Mouse (Mus musculus) MEL (cell line): Measurements from ENCODE around the gene Lrrc18.

Source experiments
- CTCF ChIP-seq, 3 experiments: IDR thresholded peaks in 2 of 3; conservative IDR thresholded peaks in 1 of 3; 2 replicates each; pipeline ENCODE4 v1.5.1; 2011 to 2012; ENCODE audit warnings: low read length in 3 of 3, low read depth in 2 of 3, mild to moderate bottlenecking in 2 of 3, improper control_type of control experiment in 1 of 3, inconsistent platforms in 1 of 3, mixed read lengths in 1 of 3, moderate library complexity in 1 of 3; ENCODE audit not compliant: control insufficient read depth in 1 of 3, insufficient read depth in 1 of 3, poor library complexity in 1 of 3, severe bottlenecking in 1 of 3
- POLR2A ChIP-seq, 2 experiments: IDR thresholded peaks; 2 replicates each; pipeline ENCODE4 v1.6.1; 2011 to 2012; ENCODE audit warnings: low read length in 2 of 2, mild to moderate bottlenecking in 2 of 2, control low read depth in 1 of 2, improper control_type of control experiment in 1 of 2, low read depth in 1 of 2, moderate library complexity in 1 of 2; ENCODE audit not compliant: control insufficient read depth in 1 of 2, insufficient read depth in 1 of 2, poor library complexity in 1 of 2

GRCm38 (mm10) chr14:32994954-32995636, 3.9 kb downstream of the Lrrc18 start:
- no peak for TF ChIP-seq CTCF (IDR thresholded peaks at IDR 0.05 in 2 of 3, conservative IDR thresholded peaks at IDR 0.05 in 1 of 3; ENCODE audit: control insufficient read depth in 1 of 3, insufficient read depth in 1 of 3, low read depth in 2 of 3, low read length in 3 of 3, poor library complexity in 1 of 3, severe bottlenecking in 1 of 3)
- TF ChIP-seq POLR2A (IDR thresholded peaks at IDR 0.05; ENCODE audit: control insufficient read depth in 1 of 2, insufficient read depth in 1 of 2, low read depth in 1 of 2, low read length in 2 of 2, poor library complexity in 1 of 2) = no peak
